Mouse (Mus musculus): Measurements from ENCODE around the gene Hspa14. TPM values are rescaled to one million over a fixed set of nuclear protein-coding genes. Genes with fewer than 3 reads are reported as not detected.

Gene Hspa14
- polyA plus RNA-seq, 1 experiment from 2014 or later, result 126 TPM

DNA sequence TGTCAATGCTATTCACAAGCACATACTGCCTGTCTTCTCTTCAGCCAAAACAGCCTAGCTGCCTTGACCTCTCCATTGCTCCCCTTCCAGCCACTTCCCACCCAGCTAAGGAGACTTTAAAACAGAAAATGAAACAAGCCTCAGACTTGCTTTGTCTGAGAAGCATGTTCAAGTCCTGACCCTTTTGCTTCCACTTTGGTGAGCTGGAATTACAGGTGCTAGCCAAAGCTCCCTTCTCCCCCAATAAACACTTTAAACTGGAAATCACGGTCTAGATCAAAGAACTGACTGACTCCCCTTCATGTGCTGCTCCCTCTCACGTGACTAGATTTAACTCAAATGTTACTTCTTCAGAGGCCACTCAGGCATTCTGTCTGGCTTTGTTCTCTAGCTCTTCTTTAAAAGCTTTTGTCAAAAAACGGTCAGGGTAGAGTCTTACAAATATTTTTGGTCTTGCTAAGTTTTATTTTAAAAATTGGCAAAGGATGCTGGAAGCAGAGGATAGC is 36.8 kb downstream of the Hspa14 start:
- Histone ChIP-seq H3K27ac (replicated peaks) (peak overlapping the region; percentile 95), H3K4me3 (peak overlapping the region; percentile 87), H3K9me3 (no peaks in the 10 kb centered on the region)

DNA sequence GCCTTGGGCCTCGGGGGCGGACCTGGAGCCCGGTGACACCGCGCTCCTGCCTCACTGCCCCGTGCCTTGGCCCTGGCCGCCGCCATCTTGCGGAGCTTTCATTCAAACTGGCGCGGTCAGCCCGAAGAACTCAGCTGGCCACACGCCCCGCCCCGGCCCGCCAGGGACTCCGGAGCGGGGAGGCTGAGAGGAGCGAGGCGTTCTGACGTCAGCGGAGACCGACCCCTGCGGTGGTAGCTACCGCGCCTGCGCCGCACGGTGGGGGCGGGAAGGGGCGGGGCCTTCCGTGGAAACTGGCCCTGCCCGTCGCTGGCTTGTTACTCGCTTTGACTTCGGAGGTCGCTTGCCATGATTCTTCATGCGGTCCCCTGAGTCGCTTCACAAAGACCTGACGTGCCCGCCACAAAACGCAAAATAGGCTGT is 37.7 kb downstream of the Hspa14 start, which contains the start of gene Suv39h2:
Gene Suv39h2, minus strand, starts transcription at position 171 of the 423 bp plus-strand sequence.
- Histone ChIP-seq H3K36me3 (replicated peaks) (peaks cover 24% of the 10 kb centered on the region), H3K27ac (replicated peaks) (peak within 1 kb of the TSS; percentile 95), H3K4me1 (peaks cover 17% of the 10 kb centered on the region), H3K9me3 (no peaks in the 10 kb centered on the region), H3K4me3 (peak within 1 kb of the TSS; percentile 87), H3K27me3 (replicated peaks; ENCODE audit: low read depth, poor library complexity, severe bottlenecking) (no peaks in the 10 kb centered on the region)
- DNase-seq (ENCODE audit: low spot score), result peak; percentile 99
- under 1% methylated on average over 42 of the region's 42 CpGs for WGBS

More for the DNA sequence above, 36.8 kb downstream of the Hspa14 start:
- WGBS, result 77% methylated on average over 3 of the region's 3 CpGs
- Histone ChIP-seq H3K36me3 (replicated peaks) (peaks cover 15% of the 10 kb centered on the region), H3K4me1 (peaks cover 17% of the 10 kb centered on the region), H3K27me3 (replicated peaks; ENCODE audit: low read depth, poor library complexity, severe bottlenecking) (no peaks in the 10 kb centered on the region)
- DNase-seq (ENCODE audit: low spot score), result no peak

DNA sequence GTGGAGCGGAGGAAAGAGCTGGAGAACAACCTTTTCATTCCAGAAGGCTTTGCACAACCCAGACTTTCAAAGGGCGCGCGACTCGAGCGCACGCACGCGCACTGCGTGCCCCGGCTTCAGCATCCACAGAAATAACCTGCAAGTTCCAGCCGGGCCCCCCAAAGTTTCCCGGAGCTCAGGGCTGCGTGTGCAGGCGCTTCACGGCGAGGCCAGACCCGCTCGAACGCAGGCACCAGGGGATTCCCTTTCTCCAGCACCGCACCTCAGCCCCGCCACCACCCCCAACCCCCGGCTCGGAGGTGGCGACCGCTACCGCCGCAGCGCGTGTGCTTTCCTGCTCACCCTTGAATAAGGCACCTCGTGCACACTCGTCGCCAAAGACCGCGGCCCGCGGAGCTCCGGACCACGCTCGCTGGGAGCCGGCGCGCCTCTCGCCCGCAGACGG is 38.2 kb downstream of the Hspa14 start:
- H3K4me1 ChIP-seq, result peaks cover 17% of the 10 kb centered on the region
- under 1% methylated on average over 46 of the region's 46 CpGs for WGBS

DNA sequence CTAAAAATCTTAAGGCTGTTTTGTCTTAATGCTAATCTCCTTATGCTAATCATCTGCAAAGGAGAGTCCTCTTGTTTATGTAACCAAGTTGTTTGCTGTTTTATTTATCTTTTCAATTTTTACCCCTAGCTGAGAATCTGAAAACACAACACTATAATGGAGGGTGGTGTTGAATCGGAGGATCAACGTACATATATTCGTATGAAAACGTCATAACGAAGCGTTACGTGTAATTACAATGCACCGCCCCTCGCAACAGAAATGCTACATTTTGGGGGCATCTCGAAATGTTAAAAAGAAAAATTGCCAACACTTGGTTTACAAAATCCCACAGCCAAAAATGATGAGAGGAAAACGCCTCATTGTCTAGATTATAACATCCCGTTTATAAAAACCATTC is 38.7 kb downstream of the Hspa14 start:
- peak overlapping the region; percentile 95 for H3K27ac ChIP-seq (replicated peaks)

More for the DNA sequence above, 38.2 kb downstream of the Hspa14 start:
- H3K36me3 ChIP-seq (replicated peaks), result peaks cover 28% of the 10 kb centered on the region
- DNase-seq (ENCODE audit: low spot score), result peak; percentile 83
- no peaks in the 10 kb centered on the region for H3K27me3 ChIP-seq (replicated peaks; ENCODE audit: low read depth, poor library complexity, severe bottlenecking)
- H3K9me3 ChIP-seq, result no peaks in the 10 kb centered on the region
- H3K4me3 ChIP-seq, result peak overlapping the region; percentile 87
- H3K27ac ChIP-seq (replicated peaks), result peak overlapping the region; percentile 95

DNA sequence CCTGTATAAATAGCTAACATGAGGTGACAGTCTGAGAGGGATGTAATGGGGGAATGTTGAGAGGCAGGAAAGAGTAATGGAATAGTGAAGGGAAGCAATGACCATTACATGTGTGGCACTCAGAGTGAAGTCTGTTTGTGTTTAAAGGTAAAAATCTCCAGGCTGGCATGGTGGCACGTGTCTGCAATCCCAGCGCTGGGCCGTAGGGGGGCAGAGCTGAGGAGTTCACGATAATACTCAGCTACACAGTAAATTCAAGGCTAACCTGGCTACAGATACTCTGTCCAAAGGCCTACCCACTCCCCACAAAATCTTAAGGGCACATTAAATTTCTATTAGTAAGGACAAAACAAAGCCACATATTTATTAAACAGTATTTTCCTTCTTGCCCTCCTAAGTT is 56.0 kb downstream of the Hspa14 start:
- no peak for DNase-seq (ENCODE audit: low spot score)
- Histone ChIP-seq H3K36me3 (replicated peaks) (peaks cover 96% of the 10 kb centered on the region), H3K4me3 (no peak overlapping the region), H3K27ac (replicated peaks) (no peak overlapping the region), H3K27me3 (replicated peaks; ENCODE audit: low read depth, poor library complexity, severe bottlenecking) (no peaks in the 10 kb centered on the region), H3K4me1 (no peaks in the 10 kb centered on the region), H3K9me3 (no peaks in the 10 kb centered on the region)
- 80% methylated on average over 4 of the region's 4 CpGs for WGBS

More for the DNA sequence above, 38.7 kb downstream of the Hspa14 start:
- Histone ChIP-seq H3K36me3 (replicated peaks) (peaks cover 33% of the 10 kb centered on the region), H3K4me3 (peak overlapping the region; percentile 87), H3K9me3 (no peaks in the 10 kb centered on the region), H3K4me1 (peaks cover 17% of the 10 kb centered on the region), H3K27me3 (replicated peaks; ENCODE audit: low read depth, poor library complexity, severe bottlenecking) (no peaks in the 10 kb centered on the region)
- 1% methylated on average over 12 of the region's 12 CpGs for WGBS
- DNase-seq (ENCODE audit: low spot score), result no peak

DNA sequence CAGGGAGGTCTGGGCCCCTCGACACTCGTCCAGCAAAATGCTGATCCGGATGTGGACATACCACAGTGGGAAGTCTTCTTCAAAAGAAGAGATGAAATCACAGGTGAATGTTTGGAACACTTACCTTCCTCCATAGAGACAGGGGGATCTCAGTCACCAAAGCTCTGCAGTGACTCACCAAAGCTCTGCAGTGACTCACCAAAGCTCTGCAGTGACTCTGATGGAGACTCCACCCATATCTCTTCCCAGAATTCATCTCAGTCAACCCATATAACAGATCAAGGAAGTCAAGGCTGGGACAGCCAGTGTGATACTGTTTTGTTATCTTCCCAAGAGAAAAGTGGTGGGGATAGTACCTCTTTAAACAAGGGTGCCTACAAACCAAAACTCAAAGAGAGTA is 59.5 kb downstream of the Hspa14 start:
- H3K4me3 ChIP-seq, result no peak overlapping the region
- 91% methylated on average over 3 of the region's 3 CpGs for WGBS
- H3K36me3 ChIP-seq (replicated peaks), result peaks cover 80% of the 10 kb centered on the region
- no peaks in the 10 kb centered on the region for H3K4me1 ChIP-seq
- no peaks in the 10 kb centered on the region for H3K9me3 ChIP-seq
- no peak for DNase-seq (ENCODE audit: low spot score)
- no peak overlapping the region for H3K27ac ChIP-seq (replicated peaks)
- H3K27me3 ChIP-seq (replicated peaks; ENCODE audit: low read depth, poor library complexity, severe bottlenecking), result no peaks in the 10 kb centered on the region

DNA sequence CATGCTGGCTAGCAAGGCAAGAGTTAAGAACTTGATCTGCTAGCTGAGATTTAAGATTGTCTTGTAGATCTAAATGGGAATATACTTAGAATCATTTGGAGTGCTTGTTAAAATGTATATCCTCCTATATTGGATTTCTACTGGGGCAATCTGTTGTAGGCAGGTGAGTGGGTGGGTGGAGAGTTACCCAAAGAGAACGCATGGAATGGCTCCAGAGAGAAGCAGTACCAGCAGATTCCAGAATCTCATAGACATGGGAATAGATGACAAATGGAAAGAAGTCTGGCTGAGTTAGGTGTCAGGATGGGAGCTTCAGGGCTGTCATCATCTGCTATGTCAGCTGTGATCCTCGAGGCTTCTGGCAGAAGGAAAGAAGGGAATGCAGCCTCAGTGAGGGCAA is 63.2 kb downstream of the Hspa14 start:
- H3K27ac ChIP-seq (replicated peaks), result no peak overlapping the region
- H3K9me3 ChIP-seq, result no peaks in the 10 kb centered on the region
- 81% methylated on average over 2 of the region's 2 CpGs for WGBS
- no peaks in the 10 kb centered on the region for H3K27me3 ChIP-seq (replicated peaks; ENCODE audit: low read depth, poor library complexity, severe bottlenecking)
- no peaks in the 10 kb centered on the region for H3K4me1 ChIP-seq
- no peak for DNase-seq (ENCODE audit: low spot score)
- H3K4me3 ChIP-seq, result no peak overlapping the region
- H3K36me3 ChIP-seq (replicated peaks), result peaks cover 45% of the 10 kb centered on the region

DNA sequence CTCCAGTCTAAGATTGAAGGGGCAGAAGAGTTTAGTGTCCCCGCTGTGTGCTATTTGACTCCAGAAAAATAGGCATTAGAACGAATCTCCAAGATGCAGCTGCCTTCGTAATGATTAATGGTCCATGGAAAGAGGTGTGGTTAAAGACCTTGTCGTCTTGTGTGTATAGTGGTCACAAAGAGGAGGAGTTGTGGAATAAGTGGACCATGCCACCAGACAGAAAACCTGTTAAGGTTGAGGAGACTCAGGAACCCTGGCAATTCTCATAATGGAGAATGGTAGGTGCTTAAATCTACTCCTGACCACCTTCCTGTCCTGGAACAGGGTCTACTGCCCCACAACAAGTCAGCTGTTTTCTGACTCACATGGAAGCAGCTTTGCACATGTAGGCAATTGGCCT is 66.6 kb downstream of the Hspa14 start:
- Histone ChIP-seq H3K36me3 (replicated peaks) (peaks cover 25% of the 10 kb centered on the region), H3K27ac (replicated peaks) (no peak overlapping the region), H3K4me3 (no peak overlapping the region), H3K9me3 (no peaks in the 10 kb centered on the region), H3K4me1 (no peaks in the 10 kb centered on the region), H3K27me3 (replicated peaks; ENCODE audit: low read depth, poor library complexity, severe bottlenecking) (no peaks in the 10 kb centered on the region)
- 95% methylated on average over 4 of the region's 4 CpGs for WGBS
- no peak for DNase-seq (ENCODE audit: low spot score)

DNA sequence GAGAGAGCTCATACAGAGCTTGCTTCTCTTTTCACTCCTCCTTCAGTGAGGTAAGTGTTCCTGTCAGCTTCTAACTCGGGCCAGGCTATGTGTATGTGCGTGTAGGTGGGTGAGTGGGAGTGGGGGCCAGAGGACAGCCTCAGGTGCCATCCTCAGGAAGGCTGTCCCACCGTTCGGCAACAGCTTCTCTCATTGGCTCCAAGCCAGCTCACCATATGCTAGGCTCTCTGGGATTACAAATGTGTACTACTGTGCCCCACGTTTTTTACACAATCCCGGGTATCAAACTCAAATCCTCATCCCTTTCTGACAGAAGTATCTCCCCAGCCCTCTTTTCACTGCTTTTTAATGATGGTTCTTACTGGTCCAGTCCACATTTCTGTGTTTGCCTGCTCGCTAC is 68.4 kb downstream of the Hspa14 start:
- H3K27ac ChIP-seq (replicated peaks), result no peak overlapping the region
- DNase-seq (ENCODE audit: low spot score), result no peak
- H3K36me3 ChIP-seq (replicated peaks), result peaks cover 11% of the 10 kb centered on the region

More for the DNA sequence above, 68.4 kb downstream of the Hspa14 start:
- Histone ChIP-seq H3K27me3 (replicated peaks; ENCODE audit: low read depth, poor library complexity, severe bottlenecking) (no peaks in the 10 kb centered on the region), H3K9me3 (no peaks in the 10 kb centered on the region), H3K4me3 (no peak overlapping the region), H3K4me1 (no peaks in the 10 kb centered on the region)
- WGBS, result 86% methylated on average over 7 of the region's 7 CpGs

Other genes starting within 250 kb of the Hspa14 start
- gene Nmt2, start 228.6 kb downstream of the Hspa14 start, polyA plus RNA-seq (2016; fragmentation: Nextera tagmentation; extraction: Ambion mirVana), result 50.3 and 50.8 TPM in 2 replicates
- 19.0 and 20.5 TPM in 2 replicates for gene Rpp38, start 180.2 kb downstream of the Hspa14 start, polyA plus RNA-seq (2016; fragmentation: Nextera tagmentation; extraction: Ambion mirVana)
- 0.31 and 0.41 TPM in 2 replicates for gene Acbd7, start 176.6 kb downstream of the Hspa14 start, polyA plus RNA-seq (2016; fragmentation: Nextera tagmentation; extraction: Ambion mirVana)
- gene Olah, start 115.6 kb downstream of the Hspa14 start, polyA plus RNA-seq (2016; fragmentation: Nextera tagmentation; extraction: Ambion mirVana), result not detected in 2 replicates
- 0.41 and 0.84 TPM in 2 replicates for gene Meig1, start 90.2 kb downstream of the Hspa14 start, polyA plus RNA-seq (2016; fragmentation: Nextera tagmentation; extraction: Ambion mirVana)
- 8.2 and 8.5 TPM in 2 replicates for gene Dclre1c, start 88.7 kb downstream of the Hspa14 start, polyA plus RNA-seq (2016; fragmentation: Nextera tagmentation; extraction: Ambion mirVana)
- 37.1 and 37.6 TPM in 2 replicates for gene Suv39h2, start 37.8 kb downstream of the Hspa14 start, polyA plus RNA-seq (2016; fragmentation: Nextera tagmentation; extraction: Ambion mirVana)
- gene Gm45902, start within 50 bp of the Hspa14 start, polyA plus RNA-seq (2016; fragmentation: Nextera tagmentation; extraction: Ambion mirVana), result 10.7 TPM in 2 replicates
- 0.12 and 0.18 TPM in 2 replicates for gene Cdnf, start 216 bp upstream of the Hspa14 start, polyA plus RNA-seq (2016; fragmentation: Nextera tagmentation; extraction: Ambion mirVana)
- 53.8 and 60.4 TPM in 2 replicates for gene Fam107b, start 57.7 kb upstream of the Hspa14 start, polyA plus RNA-seq (2016; fragmentation: Nextera tagmentation; extraction: Ambion mirVana)